Comparison of ENCODE assay signal across 21 mouse cellular contexts in the genomic region with DNA sequence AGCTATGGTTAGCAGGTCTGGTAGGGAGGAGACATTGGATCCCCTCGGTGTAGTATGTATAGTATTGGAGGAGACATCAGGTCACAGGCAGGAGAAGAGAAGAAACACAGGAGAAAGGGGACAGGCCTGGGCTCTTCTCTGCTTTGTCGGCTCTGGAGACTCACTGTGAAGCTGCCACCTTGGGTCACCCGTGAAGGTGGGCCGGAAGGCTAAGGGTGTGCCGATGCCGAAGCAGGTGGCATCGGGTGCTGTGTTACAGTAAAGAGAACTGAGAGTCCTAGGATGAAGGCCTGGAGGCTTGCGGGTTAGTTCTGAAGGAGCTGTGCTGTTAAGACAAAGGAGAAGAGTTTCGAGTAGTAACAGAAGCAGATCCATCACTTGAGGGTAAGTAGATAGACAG. TPM values are rescaled to one million over a fixed set of nuclear protein-coding genes. Genes with fewer than 3 reads are reported as not detected.
DNase-seq lines count a peak whose midpoint lies in the region; ATAC-seq lines count a peak whose summit lies in the region.
"Had no signal": no experiment of that assay in that cellular context is flagged by ENCODE, and none has a peak within 500 bp of the region (broad histone marks: within the 10 kb centered on the region; RNA-seq: fewer than 3 reads in every experiment).

No protein-coding gene starts in this region.

- peaks cover 98% of the 10 kb centered on the region for H3K4me1 ChIP-seq in forebrain, embryonic 10.5 days
- H3K4me1 ChIP-seq in forebrain, embryonic 14.5 days (ENCODE audit: control insufficient read depth, insufficient read depth, low read length), result peaks cover 20% of the 10 kb centered on the region
- peaks cover 40 to 80% of the 10 kb centered on the region in 2 experiments for H3K4me1 ChIP-seq in heart, embryonic 14.5 days (ENCODE audit: control insufficient read depth in 2 of 2, insufficient read depth in 2 of 2, low read length in 2 of 2)
- H3K4me1 ChIP-seq in midbrain, embryonic 11.5 days (ENCODE audit: control insufficient read depth, insufficient read depth, low read length), result peaks cover 30% of the 10 kb centered on the region
- peaks cover 55% of the 10 kb centered on the region for H3K4me1 ChIP-seq in midbrain, embryonic 13.5 days (replicated peaks)

- DNase-seq in forebrain, embryonic 10.5 days (ENCODE audit: extremely low spot score, low spot score), result no peak
- DNase-seq in forebrain, embryonic 14.5 days (ENCODE audit: low spot score), result no peak
- no peak for DNase-seq in heart, postnatal 4 days
- peak; percentile 60 for DNase-seq in midbrain, embryonic 11.5 days (ENCODE audit: low spot score, missing footprints)
- peak; percentile 2 for DNase-seq in urinary bladder, postnatal 14 days (ENCODE audit: low spot score)
- DNase-seq in urinary bladder, postnatal 10 days (ENCODE audit: low spot score), result no peak
- DNase-seq: adrenal gland, adult 8-10 months; adrenal gland, postnatal 36 days; B cell, adult 2 months; cerebellum, adult 2 months; cerebellum, postnatal 10 days; gastrocnemius, postnatal 36 days had no signal

- no peak overlapping the region for H3K4me3 ChIP-seq in forebrain, embryonic 10.5 days
- no peak overlapping the region for H3K4me3 ChIP-seq in forebrain, embryonic 14.5 days (ENCODE audit: low read depth, low read length)
- H3K4me3 ChIP-seq in heart, embryonic 14.5 days (ENCODE audit: control insufficient read depth in 1 of 2, insufficient read depth in 1 of 2, low read depth in 1 of 2, low read length in 2 of 2), result no peak overlapping the region
- H3K4me3 ChIP-seq in midbrain, embryonic 11.5 days (ENCODE audit: low read depth, low read length), result no peak overlapping the region
- no peak overlapping the region for H3K4me3 ChIP-seq in midbrain, embryonic 13.5 days (replicated peaks)
- H3K4me3 ChIP-seq: embryonic facial prominence, embryonic 10.5 days; heart, adult 2 months; heart, embryonic 12.5 days; hindbrain, embryonic 15.5 days had no signal

- no peaks in the 10 kb centered on the region for H3K27me3 ChIP-seq in forebrain, embryonic 10.5 days (ENCODE audit: poor library complexity, severe bottlenecking)
- no peaks in the 10 kb centered on the region for H3K27me3 ChIP-seq in forebrain, embryonic 14.5 days (replicated peaks; ENCODE audit: control insufficient read depth, insufficient read depth, low read length)
- no peaks in the 10 kb centered on the region for H3K27me3 ChIP-seq in heart, embryonic 14.5 days (ENCODE audit: control insufficient read depth, insufficient read depth, low read length)
- H3K27me3 ChIP-seq in midbrain, embryonic 11.5 days (ENCODE audit: control insufficient read depth, insufficient read depth, low read length), result no peaks in the 10 kb centered on the region
- peaks cover 3% of the 10 kb centered on the region; the same call in 1 of the 2 replicates for H3K27me3 ChIP-seq in midbrain, embryonic 13.5 days
- H3K27me3 ChIP-seq: heart, embryonic 12.5 days; hindbrain, embryonic 15.5 days had no signal

- H3K9me3 ChIP-seq in forebrain, embryonic 10.5 days, result no peaks in the 10 kb centered on the region
- no peaks in the 10 kb centered on the region for H3K9me3 ChIP-seq in forebrain, embryonic 14.5 days (replicated peaks; ENCODE audit: control insufficient read depth, low read length)
- no peaks in the 10 kb centered on the region for H3K9me3 ChIP-seq in heart, embryonic 14.5 days (ENCODE audit: control insufficient read depth, low read length)
- H3K9me3 ChIP-seq in midbrain, embryonic 11.5 days (ENCODE audit: control insufficient read depth, low read length), result no peaks in the 10 kb centered on the region
- no peaks in the 10 kb centered on the region for H3K9me3 ChIP-seq in midbrain, embryonic 13.5 days
- H3K9me3 ChIP-seq: embryonic facial prominence, embryonic 10.5 days; heart, embryonic 12.5 days; hindbrain, embryonic 15.5 days had no signal

- H3K4me2 ChIP-seq in forebrain, embryonic 14.5 days (ENCODE audit: low read length), result no peak overlapping the region
- H3K4me2 ChIP-seq in heart, embryonic 14.5 days (ENCODE audit: low read length), result no peak overlapping the region
- no peak overlapping the region for H3K4me2 ChIP-seq in midbrain, embryonic 11.5 days
- H3K4me2 ChIP-seq in midbrain, embryonic 13.5 days (replicated peaks), result no peak overlapping the region
- H3K4me2 ChIP-seq: heart, embryonic 12.5 days; hindbrain, embryonic 15.5 days had no signal

- H3K9ac ChIP-seq in forebrain, embryonic 14.5 days (ENCODE audit: low read length), result no peak overlapping the region
- H3K9ac ChIP-seq in heart, embryonic 14.5 days (ENCODE audit: low read length), result peak overlapping the region; percentile 21; the same call in 1 of the 2 replicates
- no peak overlapping the region for H3K9ac ChIP-seq in midbrain, embryonic 11.5 days (ENCODE audit: low read length)
- H3K9ac ChIP-seq in midbrain, embryonic 13.5 days (replicated peaks), result no peak overlapping the region
- H3K9ac ChIP-seq: heart, embryonic 12.5 days; hindbrain, embryonic 15.5 days had no signal

- WGBS in forebrain, embryonic 10.5 days, result 91% methylated on average over 9 of the region's 9 CpGs
- WGBS in forebrain, embryonic 14.5 days, result 91% methylated on average over 9 of the region's 9 CpGs
- 90% methylated on average over 9 of the region's 9 CpGs for WGBS in heart, embryonic 14.5 days
- 90% methylated on average over 9 of the region's 9 CpGs for WGBS in midbrain, embryonic 11.5 days
- 91% methylated on average over 9 of the region's 9 CpGs for whole genome bisulfite sequencing in midbrain, embryonic 13.5 days

- H3K36me3 ChIP-seq in forebrain, embryonic 10.5 days (replicated peaks), result peaks cover 4% of the 10 kb centered on the region; the same call in 1 of the 2 replicates
- no peaks in the 10 kb centered on the region for H3K36me3 ChIP-seq in forebrain, embryonic 14.5 days (ENCODE audit: control insufficient read depth, insufficient read depth, low read length)
- H3K36me3 ChIP-seq in heart, embryonic 14.5 days (ENCODE audit: control insufficient read depth, insufficient read depth, low read length), result no peaks in the 10 kb centered on the region
- H3K36me3 ChIP-seq in midbrain, embryonic 11.5 days (ENCODE audit: control insufficient read depth, insufficient read depth, low read length), result no peaks in the 10 kb centered on the region
- H3K36me3 ChIP-seq in midbrain, embryonic 13.5 days, result no peaks in the 10 kb centered on the region
- H3K36me3 ChIP-seq: G1E; heart, embryonic 12.5 days; hindbrain, embryonic 15.5 days had no signal

- ATAC-seq in forebrain, embryonic 14.5 days, result no peak
- no peak for ATAC-seq in heart, embryonic 14.5 days (ENCODE audit: insufficient number of reproducible peaks, insufficient read depth, low FRiP score, low read depth)
- no peak for ATAC-seq in midbrain, embryonic 11.5 days (ENCODE audit: low FRiP score)
- no peak for ATAC-seq in midbrain, embryonic 13.5 days
- ATAC-seq: CD4-positive, CD25-positive, alpha-beta regulatory T cell, adult 4 months; intestine, embryonic 16.5 days had no signal

- 0 out of 2 replicates have a peak overlapping the region, but pooled peaks have one; percentile 5 for H3K27ac ChIP-seq in forebrain, embryonic 10.5 days
- no peak overlapping the region for H3K27ac ChIP-seq in forebrain, embryonic 14.5 days (ENCODE audit: low read depth, low read length)
- no peak overlapping the region for H3K27ac ChIP-seq in heart, embryonic 14.5 days (replicated peaks in 1 of 2; ENCODE audit: control insufficient read depth in 1 of 2, insufficient read depth in 1 of 2, low read depth in 2 of 2, low read length in 2 of 2)
- no peak overlapping the region for H3K27ac ChIP-seq in midbrain, embryonic 11.5 days (ENCODE audit: low read depth, low read length)
- no peak overlapping the region for H3K27ac ChIP-seq in midbrain, embryonic 13.5 days
- H3K27ac ChIP-seq: embryonic facial prominence, embryonic 10.5 days; heart, adult 2 months; hindbrain, embryonic 15.5 days had no signal

RNA-seq across cellular contexts. Expression of gene Sh3bp4, which starts 6.6 kb away (rescaled TPM):
- polyA plus RNA-seq in forebrain, embryonic 10.5 days (2016; fragmentation: Nextera tagmentation; extraction: Ambion mirVana), result 27.7 and 28.7 TPM in 2 replicates
- polyA plus RNA-seq in forebrain, embryonic 14.5 days (2014; fragmentation: Nextera tagmentation; extraction: Ambion mirVana), result 15.7 and 18.5 TPM in 2 replicates
- 17.2 and 19.2 TPM in 2 replicates for polyA plus RNA-seq in heart, embryonic 14.5 days (2014; fragmentation: Nextera tagmentation; extraction: Ambion mirVana)
- total RNA-seq in heart, postnatal 4 days (2021), result 10 to 100 TPM; 43.5 to 45.3 TPM
- polyA plus RNA-seq in midbrain, embryonic 11.5 days (2014; fragmentation: Nextera tagmentation; extraction: Ambion mirVana), result 17.3 and 18.6 TPM in 2 replicates
- polyA plus RNA-seq in midbrain, embryonic 13.5 days (2015; fragmentation: Nextera tagmentation; extraction: Ambion mirVana), result 12.1 and 13.2 TPM in 2 replicates
- total RNA-seq: G1E had no signal
- polyA plus RNA-seq: G1E had no signal

Comparison
In these comparisons a context has a peak if more than half of its experiments do, and no peak if none do; other contexts are left out.
1. DNase-seq: peak in midbrain, embryonic 11.5 days (single experiment) and urinary bladder, postnatal 14 days (single experiment); none in forebrain, embryonic 10.5 days (single experiment), forebrain, embryonic 14.5 days (single experiment), heart, postnatal 4 days (single experiment) and urinary bladder, postnatal 10 days (single experiment).